Mouse (Mus musculus): ENCODE results near the gene Pde4dip. TPM values are rescaled to one million over a fixed set of nuclear protein-coding genes. Genes with fewer than 3 reads are reported as not detected.

Gene Pde4dip
- polyA plus RNA-seq, 1 experiment from 2014 or later, result 7.1 TPM

GRCm38 (mm10) chr3:97909737-97910136, 21.2 kb upstream of the Pde4dip start:
- TF ChIP-seq EP300 (IDR thresholded peaks at IDR 0.05) (no peak), CTCF (IDR thresholded peaks at IDR 0.05) (no peak)
- Histone ChIP-seq H3K4me1 (ENCODE audit: insufficient read depth, low read depth, low read length) (no peaks in the 10 kb centered on the region), H3K4me3 (ENCODE audit: low read depth, low read length) (no peak overlapping the region), H3K9ac (replicated peaks; ENCODE audit: low read depth) (no peak overlapping the region), H3K27me3 (replicated peaks; ENCODE audit: insufficient read depth, low read length) (no peaks in the 10 kb centered on the region), H3K9me3 (ENCODE audit: low read length) (no peaks in the 10 kb centered on the region), H3K36me3 (ENCODE audit: insufficient read depth, low read length) (peaks cover 11% of the 10 kb centered on the region; the same call in 1 of the 2 replicates), H3K27ac (ENCODE audit: low read length) (no peak overlapping the region), H3K4me2 (replicated peaks; ENCODE audit: low read depth, low read length) (no peak overlapping the region)
- ATAC-seq, result no peak
- 89% methylated on average over 2 of the region's 2 CpGs for WGBS
- no peak for DNase-seq (ENCODE audit: low spot score)

GRCm38 (mm10) chr3:97901586-97901985, 13.1 kb upstream of the Pde4dip start:
- Histone ChIP-seq H3K4me3 (ENCODE audit: low read depth, low read length) (peak overlapping the region; percentile 92), H3K4me1 (ENCODE audit: insufficient read depth, low read depth, low read length) (peaks cover 3% of the 10 kb centered on the region; the same call in 1 of the 2 replicates), H3K36me3 (ENCODE audit: insufficient read depth, low read length) (no peaks in the 10 kb centered on the region), H3K9ac (replicated peaks; ENCODE audit: low read depth) (peak overlapping the region; percentile 90), H3K4me2 (replicated peaks; ENCODE audit: low read depth, low read length) (peak overlapping the region; percentile 66), H3K27me3 (replicated peaks; ENCODE audit: insufficient read depth, low read length) (no peaks in the 10 kb centered on the region), H3K9me3 (ENCODE audit: low read length) (no peaks in the 10 kb centered on the region), H3K27ac (ENCODE audit: low read length) (peak overlapping the region; percentile 68)
- TF ChIP-seq CTCF (IDR thresholded peaks at IDR 0.05), result no peak
- TF ChIP-seq EP300 (IDR thresholded peaks at IDR 0.05), result no peak
- WGBS, result 4% methylated on average over 5 of the region's 5 CpGs
- ATAC-seq (no peak), DNase-seq (ENCODE audit: low spot score) (peak; percentile 32)

GRCm38 (mm10) chr3:97900516-97901490, 12.3 kb upstream of the Pde4dip start, which contains the start of gene Sec22b:
TSS of gene Sec22b (plus strand) at chr3:97901190.
- H3K4me3 ChIP-seq (ENCODE audit: low read depth, low read length), result peak within 1 kb of the TSS; percentile 92
- TF ChIP-seq CTCF (IDR thresholded peaks at IDR 0.05) (no peak), EP300 (IDR thresholded peaks at IDR 0.05) (peak; percentile 42)
- peak within 1 kb of the TSS; percentile 90 for H3K9ac ChIP-seq (replicated peaks; ENCODE audit: low read depth)
- WGBS, result 2% methylated on average over 41 of the region's 41 CpGs
- peaks cover 3% of the 10 kb centered on the region; the same call in 1 of the 2 replicates for H3K4me1 ChIP-seq (ENCODE audit: insufficient read depth, low read depth, low read length)
- no peaks in the 10 kb centered on the region for H3K36me3 ChIP-seq (ENCODE audit: insufficient read depth, low read length)
- DNase-seq (ENCODE audit: low spot score) (peak; percentile 95), ATAC-seq (peak; percentile 91)
- peak within 1 kb of the TSS; percentile 66 for H3K4me2 ChIP-seq (replicated peaks; ENCODE audit: low read depth, low read length)
- peak within 1 kb of the TSS; percentile 68 for H3K27ac ChIP-seq (ENCODE audit: low read length)
- no peaks in the 10 kb centered on the region for H3K27me3 ChIP-seq (replicated peaks; ENCODE audit: insufficient read depth, low read length)
- H3K9me3 ChIP-seq (ENCODE audit: low read length), result no peaks in the 10 kb centered on the region

GRCm38 (mm10) chr3:97898381-97898780, 9.9 kb upstream of the Pde4dip start:
- ATAC-seq (no peak), DNase-seq (ENCODE audit: low spot score) (no peak)
- H3K9me3 ChIP-seq (ENCODE audit: low read length), result no peaks in the 10 kb centered on the region
- H3K27me3 ChIP-seq (replicated peaks; ENCODE audit: insufficient read depth, low read length), result no peaks in the 10 kb centered on the region
- WGBS, result 65% methylated on average over 3 of the region's 3 CpGs
- H3K4me1 ChIP-seq (ENCODE audit: insufficient read depth, low read depth, low read length), result peaks cover 3% of the 10 kb centered on the region; the same call in 1 of the 2 replicates
- H3K4me3 ChIP-seq (ENCODE audit: low read depth, low read length), result no peak overlapping the region
- no peak for TF ChIP-seq EP300 (IDR thresholded peaks at IDR 0.05)
- no peak for TF ChIP-seq CTCF (IDR thresholded peaks at IDR 0.05)
- no peak overlapping the region for H3K4me2 ChIP-seq (replicated peaks; ENCODE audit: low read depth, low read length)
- H3K9ac ChIP-seq (replicated peaks; ENCODE audit: low read depth), result no peak overlapping the region
- no peak overlapping the region for H3K27ac ChIP-seq (ENCODE audit: low read length)
- H3K36me3 ChIP-seq (ENCODE audit: insufficient read depth, low read length), result no peaks in the 10 kb centered on the region

GRCm38 (mm10) chr3:97894695-97895094, 6.2 kb upstream of the Pde4dip start:
- Histone ChIP-seq H3K4me3 (ENCODE audit: low read depth, low read length) (no peak overlapping the region), H3K9me3 (ENCODE audit: low read length) (no peaks in the 10 kb centered on the region), H3K27me3 (replicated peaks; ENCODE audit: insufficient read depth, low read length) (peaks cover 4% of the 10 kb centered on the region; the same call in 1 of the 2 replicates), H3K9ac (replicated peaks; ENCODE audit: low read depth) (no peak overlapping the region), H3K4me2 (replicated peaks; ENCODE audit: low read depth, low read length) (no peak overlapping the region), H3K27ac (ENCODE audit: low read length) (no peak overlapping the region), H3K36me3 (ENCODE audit: insufficient read depth, low read length) (no peaks in the 10 kb centered on the region), H3K4me1 (ENCODE audit: insufficient read depth, low read depth, low read length) (no peaks in the 10 kb centered on the region)
- no peak for DNase-seq (ENCODE audit: low spot score)
- ATAC-seq, result no peak
- TF ChIP-seq CTCF (IDR thresholded peaks at IDR 0.05) (peak; percentile 71), EP300 (IDR thresholded peaks at IDR 0.05) (no peak)
- 47% methylated on average over 6 of the region's 6 CpGs for WGBS

GRCm38 (mm10) chr3:97890205-97890604, 1.7 kb upstream of the Pde4dip start:
- H3K4me3 ChIP-seq (ENCODE audit: low read depth, low read length), result no peak overlapping the region
- TF ChIP-seq EP300 (IDR thresholded peaks at IDR 0.05) (no peak), CTCF (IDR thresholded peaks at IDR 0.05) (no peak)
- WGBS, result 37% methylated on average over 6 of the region's 6 CpGs
- peaks cover 14% of the 10 kb centered on the region for H3K27me3 ChIP-seq (replicated peaks; ENCODE audit: insufficient read depth, low read length)
- H3K36me3 ChIP-seq (ENCODE audit: insufficient read depth, low read length), result no peaks in the 10 kb centered on the region
- H3K27ac ChIP-seq (ENCODE audit: low read length), result no peak overlapping the region
- DNase-seq (ENCODE audit: low spot score) (no peak), ATAC-seq (no peak)
- H3K4me1 ChIP-seq (ENCODE audit: insufficient read depth, low read depth, low read length), result no peaks in the 10 kb centered on the region
- H3K4me2 ChIP-seq (replicated peaks; ENCODE audit: low read depth, low read length), result no peak overlapping the region
- no peaks in the 10 kb centered on the region for H3K9me3 ChIP-seq (ENCODE audit: low read length)
- H3K9ac ChIP-seq (replicated peaks; ENCODE audit: low read depth), result no peak overlapping the region
